Mouse (Mus musculus) limb, embryonic 10.5 days (tissue): ENCODE measurements around the gene Zcchc14. TPM values are rescaled to one million over a fixed set of nuclear protein-coding genes. Genes with fewer than 3 reads are reported as not detected.

Experiments
- DNase-seq: peaks from one replicate; pipeline ENCODE4 v3.0.0-alpha.2; 2017; ENCODE audit warnings: low spot score
- H3K27ac ChIP-seq: fragments of 300-500 bp; sonication (generic); 2 replicates; pipeline ENCODE4 v1.5.1; 2016; ENCODE audit warnings: mild to moderate bottlenecking
- H3K27me3 ChIP-seq: fragments of 300-500 bp; sonication (generic); 2 replicates; pipeline ENCODE4 v1.6.1; 2016; ENCODE audit warnings: low read depth, mild to moderate bottlenecking; ENCODE audit not compliant: poor library complexity, severe bottlenecking
- H3K36me3 ChIP-seq: fragments of 300-500 bp; sonication (generic); 2 replicates; pipeline ENCODE4 v1.6.1; 2016; ENCODE audit warnings: mild to moderate bottlenecking, moderate library complexity
- H3K4me1 ChIP-seq: fragments of 300-500 bp; sonication (generic); 2 replicates; pipeline ENCODE4 v1.6.1; 2016
- H3K4me3 ChIP-seq: fragments of 300-500 bp; sonication (generic); 2 replicates; pipeline ENCODE4 v1.5.1; 2016; ENCODE audit warnings: mild to moderate bottlenecking, moderate library complexity
- H3K9me3 ChIP-seq: fragments of 300-500 bp; sonication (generic); replicated peaks from 2 replicates; pipeline ENCODE4 v1.6.1; 2016; ENCODE audit warnings: mild to moderate bottlenecking
- WGBS: fragments of 180-500 bp; shearing (Covaris S2); methylation state at CpG from one replicate; pipeline ENCODE4 v1.1.7; 2016; 5-methylcytosine and 5-hydroxymethylcytosine counted together
- polyA plus RNA-seq: library from polyadenylated mRNA; unstranded; fragments of >200 nt; fragmentation: Nextera tagmentation; extraction: Ambion mirVana; gene quantifications from 2 replicates; pipeline ENCODE4 v1.2.1, GENCODE M21; 2016

Gene Zcchc14
- polyA plus RNA-seq, 1 experiment from 2014 or later = 15.2 TPM

- H3K4me3 ChIP-seq = no peak overlapping the region
- no peaks in the 10 kb centered on the region for H3K9me3 ChIP-seq
- DNase-seq = no peak
- H3K27ac ChIP-seq = no peak overlapping the region
- peaks cover 58% of the 10 kb centered on the region for H3K36me3 ChIP-seq
- 93% methylated on average over 6 of the region's 6 CpGs for WGBS
- peaks cover 2% of the 10 kb centered on the region; the same call in 1 of the 2 replicates for H3K27me3 ChIP-seq
- H3K4me1 ChIP-seq = no peaks in the 10 kb centered on the region; the same call in 1 of the 2 replicates
Observed at GRCm38 (mm10) chr8:121550056-121550455, 102.6 kb downstream of the Zcchc14 start.

Other genes starting within 250 kb of the Zcchc14 start
- gene 1700018B08Rik, start 108.6 kb downstream of the Zcchc14 start, polyA plus RNA-seq = not detected in 2 replicates
- gene Fbxo31, start 74.1 kb downstream of the Zcchc14 start, polyA plus RNA-seq = 15.3 and 17.9 TPM in 2 replicates
- gene Map1lc3b, start 62.5 kb downstream of the Zcchc14 start, polyA plus RNA-seq = 179 and 189 TPM in 2 replicates
- 0.65 and 0.69 TPM in 2 replicates for gene Jph3, start 76.7 kb upstream of the Zcchc14 start, polyA plus RNA-seq
- 64.2 and 64.4 TPM in 2 replicates for gene Klhdc4, start 176.7 kb upstream of the Zcchc14 start, polyA plus RNA-seq